Mouse (Mus musculus): ENCODE measurements around the gene Uchl4.

Gene Uchl4

DNA sequence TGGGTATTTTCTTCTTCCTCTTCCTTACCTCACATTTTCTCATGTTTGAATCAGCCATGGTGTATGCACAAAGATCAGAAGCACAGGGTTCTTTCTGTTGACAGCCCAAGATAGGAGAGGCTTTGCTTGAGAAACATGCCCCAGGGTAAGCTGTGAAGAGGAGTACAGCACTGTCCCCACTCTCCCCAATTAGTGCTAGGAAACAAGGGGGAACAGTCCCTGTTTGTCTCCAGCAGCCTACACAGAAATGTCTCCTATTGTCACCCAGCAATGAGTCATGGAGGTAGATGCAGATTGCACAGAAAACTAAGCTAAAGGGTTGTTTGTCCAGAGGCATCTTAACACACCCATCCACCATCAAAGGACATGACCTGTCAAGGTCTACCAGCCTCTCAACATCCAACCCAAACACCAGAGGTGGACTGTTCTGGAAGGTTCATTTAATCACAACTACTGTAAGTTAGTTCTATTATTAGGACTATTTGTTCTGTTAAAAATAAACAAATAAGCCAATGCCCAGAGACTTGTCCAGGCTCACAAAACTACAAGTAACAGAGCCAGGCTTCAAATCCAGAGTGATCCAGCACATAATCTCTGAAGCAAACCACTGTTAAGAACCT lies 15.2 kb downstream of the Uchl4 start:
- ChIA-PET CTCF (interaction anchor here in 2 of 4 experiments (0.5 to 1.0 kb wide), 2 partner anchors 17 kb away, joined by 3 to 9 read pairs; no protein-coding TSS in a partner anchor), POLR2A (interaction anchor here in 2 of 4 experiments (0.7 to 10.0 kb wide), 17 partner anchors 8 to 130 kb away, joined by 3 to 116 read pairs (median 5); partner anchors contain the start of genes Snapc5 (in 2 of the 2) and Tipin (in 1 of the 2))

DNA sequence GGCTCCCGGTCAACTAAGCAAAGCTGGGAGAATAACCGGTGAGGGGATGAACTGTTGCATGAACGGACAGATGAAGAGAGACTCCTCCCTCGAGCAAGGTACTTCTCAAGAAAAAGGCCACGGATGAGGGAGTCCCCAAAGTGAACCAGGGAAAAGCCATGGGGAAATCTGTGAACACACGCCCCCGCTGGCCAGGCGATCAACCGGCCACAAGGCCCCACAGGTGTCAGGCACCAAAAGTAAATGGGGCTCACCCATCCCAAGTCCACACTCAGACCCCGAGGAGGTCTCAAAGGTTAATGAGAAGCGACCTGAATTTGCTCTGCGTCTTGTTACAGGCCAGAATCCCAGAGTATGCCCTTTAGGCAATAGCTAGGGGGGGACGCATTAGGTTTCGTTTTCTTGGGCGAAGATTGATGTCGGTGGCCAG lies 17.6 kb downstream of the Uchl4 start:
- POLR2A ChIA-PET = interaction anchor here (0.6 to 10.0 kb wide), 56 partner anchors 8 to 136 kb away, joined by 3 to 116 read pairs (median 4); partner anchors contain the start of genes Tipin (in 4 of the 4), Snapc5 (in 3 of the 4), Rpl4 (in 2 of the 4) and Uchl4 (in 2 of the 4)
- CTCF ChIA-PET = interaction anchor here in 3 of 4 experiments (0.5 to 3.2 kb wide), 9 partner anchors 9 to 133 kb away, joined by 3 to 13 read pairs (median 3); partner anchors contain the start of gene Snapc5 (in 1 of the 3)

DNA sequence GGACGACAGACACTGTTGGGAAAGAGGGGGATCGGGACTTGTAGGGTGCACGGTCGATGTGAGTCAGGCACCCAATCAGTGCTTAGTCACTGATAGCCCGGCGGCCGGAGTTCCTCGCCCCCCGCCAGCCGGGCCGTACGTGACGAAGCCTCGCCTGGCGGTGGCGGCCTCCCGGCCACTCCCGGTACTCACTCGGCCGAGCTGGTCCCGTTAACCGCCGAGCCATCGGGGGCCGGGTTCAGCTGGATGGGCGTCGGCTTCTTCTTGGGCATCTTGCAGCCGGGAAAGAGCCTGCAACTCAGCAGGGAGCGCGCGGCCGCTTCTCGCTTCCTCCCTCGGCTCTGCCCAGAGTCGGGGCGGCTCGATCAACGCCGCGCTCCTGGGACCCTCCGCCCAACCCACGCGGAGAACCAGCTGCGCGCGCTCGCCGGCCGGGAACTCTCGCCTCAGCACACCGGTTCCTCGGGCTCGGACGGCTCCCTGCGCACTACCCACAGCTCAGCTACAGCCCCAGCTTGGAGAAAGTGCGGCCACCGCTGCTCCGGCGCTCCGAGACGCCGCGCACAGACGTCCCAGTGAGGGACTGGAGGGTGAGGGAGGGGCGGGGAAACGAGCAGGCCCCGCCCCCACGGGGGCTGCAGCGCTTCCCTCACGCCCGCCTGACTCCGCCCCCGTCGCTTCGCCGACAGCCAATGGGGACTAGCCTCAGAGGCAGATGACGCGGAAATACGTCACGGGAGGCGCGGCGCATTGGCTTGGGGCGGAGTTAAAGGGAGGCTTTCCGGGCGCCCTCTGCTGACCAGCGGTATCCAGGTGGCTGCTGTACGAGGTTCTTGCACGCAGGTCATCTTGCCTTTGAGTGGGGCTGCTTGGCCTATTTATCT lies 18.3 kb downstream of the Uchl4 start, which contains the start of gene Map2k1:
Gene Map2k1 (minus strand): TSS at position 611 of the 884 bp plus-strand sequence.
- CTCF ChIA-PET = interaction anchor here (0.5 to 3.2 kb wide), 19 partner anchors 9 to 418 kb away, joined by 3 to 13 read pairs (median 3); partner anchors contain the start of gene Snapc5 (in 2 of the 4)
- POLR2A ChIA-PET = interaction anchor here (0.5 to 10.0 kb wide), 63 partner anchors 8 to 136 kb away, joined by 3 to 116 read pairs (median 4); partner anchors contain the start of genes Rpl4 (in 3 of the 4), Snapc5 (in 3 of the 4), Tipin (in 3 of the 4) and Zwilch (in 3 of the 4)

- ChIA-PET POLR2A (interaction anchor here in 2 of 4 experiments (0.5 to 10.0 kb wide), 10 partner anchors 11 to 959 kb away, joined by 3 to 116 read pairs (median 7); partner anchors contain the start of genes Rpl4 (in 1 of the 2), Snapc5 (in 1 of the 2), Tipin (in 1 of the 2) and Zwilch (in 1 of the 2)), CTCF (interaction anchor here in 2 of 4 experiments (0.5 kb wide), 2 partner anchors 9 to 1626 kb away, joined by 4 to 16 read pairs; no protein-coding TSS in a partner anchor)
Measured at GRCm38 (mm10) chr9:64255422-64255821, 20.4 kb downstream of the Uchl4 start.

DNA sequence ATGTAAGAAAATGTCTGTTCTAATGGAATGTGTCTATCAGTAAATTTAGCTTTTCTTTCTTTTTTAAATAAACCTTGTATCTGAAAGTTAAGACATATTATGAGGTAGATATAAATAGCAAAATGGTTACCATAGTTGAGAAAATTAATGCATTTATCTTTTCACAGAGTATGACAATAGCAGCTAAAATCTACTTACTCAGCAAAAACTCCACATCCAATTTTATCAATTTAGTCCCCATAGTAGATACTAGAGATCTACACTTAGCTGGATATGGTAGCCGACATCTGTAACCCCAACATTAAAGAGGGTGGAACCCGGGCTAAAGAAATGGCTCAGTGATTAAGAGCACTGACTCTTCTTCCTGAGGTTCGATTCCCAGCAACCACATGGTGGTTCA lies 21.2 kb downstream of the Uchl4 start:
- CTCF ChIA-PET = no interaction called here
- POLR2A ChIA-PET = interaction anchor here in 2 of 4 experiments (0.5 to 10.0 kb wide), 11 partner anchors 11 to 958 kb away, joined by 3 to 116 read pairs (median 5); partner anchors contain the start of genes Rpl4 (in 1 of the 2), Snapc5 (in 1 of the 2), Tipin (in 1 of the 2) and Zwilch (in 1 of the 2)

GRCm38 (mm10) chr9:64259906-64260305 lies 24.9 kb downstream of the Uchl4 start:
- CTCF ChIA-PET = interaction anchor here in 2 of 4 experiments (0.7 to 1.3 kb wide), 2 partner anchors 41 to 121 kb away, joined by 3 read pairs; no protein-coding TSS in a partner anchor
- POLR2A ChIA-PET = interaction anchor here in 3 of 4 experiments (0.7 to 2.9 kb wide), 5 partner anchors 8 to 126 kb away, joined by 3 to 28 read pairs (median 6); partner anchors contain the start of genes Tipin (in 2 of the 3) and Snapc5 (in 1 of the 3)

GRCm38 (mm10) chr9:64261023-64261422 lies 26.0 kb downstream of the Uchl4 start:
- ChIA-PET POLR2A (interaction anchor here in 2 of 4 experiments (1.3 to 3.5 kb wide), 4 partner anchors 10 to 82 kb away, joined by 3 to 18 read pairs (median 8); partner anchors contain the start of genes Snapc5 (in 1 of the 2) and Tipin (in 1 of the 2)), CTCF (no interaction called here)

DNA sequence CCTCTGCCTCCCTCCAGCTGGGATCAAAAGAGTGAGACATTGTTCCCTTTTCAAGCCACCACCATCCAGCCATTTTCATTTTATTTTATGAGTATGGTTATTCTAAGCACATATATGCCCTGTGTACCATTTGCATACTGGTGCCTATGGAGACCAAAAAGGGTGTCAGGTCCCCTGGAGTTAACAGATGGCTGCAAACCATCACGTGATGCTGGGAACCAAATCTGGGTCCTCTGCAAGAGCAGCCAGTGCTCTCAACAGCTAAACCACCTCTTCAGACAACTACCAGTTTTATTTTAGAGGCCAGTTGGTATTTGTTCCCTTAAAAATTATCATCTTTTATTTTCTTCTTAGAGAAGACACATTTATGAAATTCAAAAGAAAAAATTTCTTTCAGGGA lies 29.8 kb downstream of the Uchl4 start:
- CTCF ChIA-PET = interaction anchor here in 3 of 4 experiments (0.5 to 1.7 kb wide), 4 partner anchors 10 to 858 kb away, joined by 3 to 10 read pairs (median 6); no protein-coding TSS in a partner anchor
- POLR2A ChIA-PET = interaction anchor here in 2 of 4 experiments (0.6 to 3.5 kb wide), 9 partner anchors 10 to 101 kb away, joined by 3 to 18 read pairs (median 4); partner anchors contain the start of genes Tipin (in 2 of the 2) and Map2k1 (in 1 of the 2)

- ChIA-PET CTCF (interaction anchor here (0.5 to 3.7 kb wide), 21 partner anchors 8 to 1332 kb away, joined by 3 to 22 read pairs (median 4); partner anchors contain the start of genes Map2k1 (in 2 of the 4), Snapc5 (in 2 of the 4) and Tipin (in 1 of the 4)), POLR2A (interaction anchor here (0.5 to 7.8 kb wide), 127 partner anchors 8 to 1340 kb away, joined by 3 to 236 read pairs (median 5); partner anchors contain the start of genes Tipin (in 4 of the 4), Map2k1 (in 3 of the 4), Rpl4 (in 3 of the 4) and Snapc5 (in 3 of the 4))
Measured at GRCm38 (mm10) chr9:64267231-64267630, 32.2 kb downstream of the Uchl4 start.

DNA sequence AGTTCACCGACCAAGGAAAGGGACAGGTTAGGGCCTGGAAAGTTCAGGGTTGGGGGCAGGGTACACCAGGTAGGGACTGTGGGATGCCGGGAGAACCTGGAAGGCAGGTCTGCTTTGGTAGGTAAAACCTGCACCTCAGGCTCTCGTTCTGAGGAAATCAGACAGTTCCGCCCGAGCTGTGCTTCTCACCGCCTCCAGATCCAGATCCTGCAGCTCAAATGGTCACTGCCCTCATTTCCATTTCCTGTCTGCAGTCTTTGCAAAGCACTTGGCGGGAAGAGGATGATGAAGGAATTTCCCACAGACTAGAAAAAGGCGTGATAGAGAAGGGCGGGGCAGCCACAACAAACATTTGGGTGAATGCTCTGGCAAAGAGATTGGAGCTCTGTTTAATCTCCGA lies 33.2 kb downstream of the Uchl4 start:
- POLR2A ChIA-PET = interaction anchor here (0.5 to 7.8 kb wide), 88 partner anchors 9 to 1463 kb away, joined by 3 to 236 read pairs (median 5); partner anchors contain the start of genes Tipin (in 4 of the 4), Map2k1 (in 3 of the 4), Rpl4 (in 3 of the 4) and Snapc5 (in 3 of the 4)
- CTCF ChIA-PET = interaction anchor here (0.5 to 3.7 kb wide), 11 partner anchors 9 to 249 kb away, joined by 3 to 22 read pairs (median 3); partner anchors contain the start of genes Map2k1 (in 1 of the 4), Snapc5 (in 1 of the 4) and Tipin (in 1 of the 4)

DNA sequence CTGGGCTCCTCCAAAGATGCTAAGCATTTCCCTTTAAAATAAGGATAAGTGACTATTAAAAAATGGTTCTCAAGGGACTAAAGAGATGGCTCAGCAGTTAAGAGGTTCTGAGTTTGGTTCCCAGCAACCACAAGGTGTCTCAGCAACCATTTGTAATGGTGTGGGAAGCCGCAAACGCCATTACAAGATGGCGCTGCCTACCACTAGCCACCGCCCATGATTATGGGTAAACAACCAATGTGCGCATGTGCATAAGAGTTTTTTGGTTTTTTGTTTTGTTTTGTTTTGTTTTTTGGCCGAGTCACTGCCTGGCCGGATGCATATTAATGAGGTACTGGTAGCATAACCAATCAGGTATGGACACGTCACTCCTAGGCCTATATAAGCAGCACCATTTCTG lies 33.8 kb downstream of the Uchl4 start:
- CTCF ChIA-PET = interaction anchor here in 3 of 4 experiments (0.5 to 3.7 kb wide), 8 partner anchors 8 to 250 kb away, joined by 3 to 22 read pairs (median 4); partner anchors contain the start of genes Map2k1 (in 1 of the 3), Snapc5 (in 1 of the 3) and Tipin (in 1 of the 3)
- POLR2A ChIA-PET = interaction anchor here (0.5 to 7.8 kb wide), 65 partner anchors 8 to 1464 kb away, joined by 3 to 236 read pairs (median 7); partner anchors contain the start of genes Tipin (in 4 of the 4), Map2k1 (in 3 of the 4), Rpl4 (in 3 of the 4) and Snapc5 (in 3 of the 4)

GRCm38 (mm10) chr9:64271249-64271648 lies 36.2 kb downstream of the Uchl4 start:
- CTCF ChIA-PET = interaction anchor here in 1 of 4 experiments (1.7 to 6.3 kb wide), 3 partner anchors 10 to 151 kb away, joined by 8 to 96 read pairs (median 38); partner anchors contain the start of gene Tipin
- POLR2A ChIA-PET = interaction anchor here in 3 of 4 experiments (0.9 to 7.8 kb wide), 10 partner anchors 11 to 167 kb away, joined by 3 to 236 read pairs (median 18); partner anchors contain the start of genes Snapc5 (in 2 of the 3), Tipin (in 2 of the 3), Map2k1 (in 1 of the 3) and Rpl4 (in 1 of the 3)

GRCm38 (mm10) chr9:64272611-64273010 lies 37.6 kb downstream of the Uchl4 start:
- POLR2A ChIA-PET = interaction anchor here (0.6 to 7.8 kb wide), 59 partner anchors 9 to 760 kb away, joined by 3 to 236 read pairs (median 4); partner anchors contain the start of genes Snapc5 (in 4 of the 4), Tipin (in 4 of the 4), Rpl4 (in 3 of the 4) and Zwilch (in 3 of the 4)
- CTCF ChIA-PET = interaction anchor here (0.5 to 6.3 kb wide), 60 partner anchors 9 to 1731 kb away, joined by 3 to 96 read pairs (median 4); partner anchors contain the start of genes Snapc5 (in 4 of the 4), Tipin (in 3 of the 4), Map2k1 (in 2 of the 4) and Dennd4a (in 1 of the 4)

GRCm38 (mm10) chr9:64273757-64274156 lies 38.8 kb downstream of the Uchl4 start:
- ChIA-PET POLR2A (interaction anchor here in 3 of 4 experiments (0.7 to 7.8 kb wide), 10 partner anchors 9 to 193 kb away, joined by 3 to 236 read pairs (median 9); partner anchors contain the start of genes Snapc5 (in 2 of the 3), Rpl4 (in 1 of the 3), Tipin (in 1 of the 3) and Zwilch (in 1 of the 3)), CTCF (interaction anchor here in 3 of 4 experiments (1.0 to 6.3 kb wide), 10 partner anchors 13 to 186 kb away, joined by 3 to 96 read pairs (median 7); partner anchors contain the start of gene Snapc5 (in 1 of the 3))

DNA sequence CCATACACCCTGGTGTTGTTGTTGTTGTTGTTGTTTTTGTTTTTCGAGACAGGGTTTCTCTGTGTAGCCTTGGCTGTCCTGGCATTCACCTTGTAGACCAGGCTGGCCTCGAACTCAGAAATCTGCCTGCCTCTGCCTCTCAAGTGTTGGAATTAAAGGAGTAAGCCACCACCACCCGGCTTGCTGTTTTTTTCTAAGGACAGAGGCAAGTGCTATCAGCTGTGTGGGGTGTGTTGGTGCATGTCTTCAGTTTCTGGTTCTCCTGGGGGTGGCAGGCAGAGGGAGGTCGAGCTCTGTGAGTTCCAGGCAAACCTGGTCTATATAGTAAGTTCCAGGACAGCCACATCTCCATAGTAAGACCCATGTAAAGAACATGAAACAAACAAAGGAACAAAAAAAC lies 39.3 kb downstream of the Uchl4 start:
- POLR2A ChIA-PET = interaction anchor here (0.7 to 6.0 kb wide), 14 partner anchors 22 to 192 kb away, joined by 3 to 103 read pairs (median 6); partner anchors contain the start of genes Snapc5 (in 4 of the 4), Rpl4 (in 1 of the 4) and Zwilch (in 1 of the 4)

More for the DNA sequence above, 39.3 kb downstream of the Uchl4 start:
- CTCF ChIA-PET = interaction anchor here (0.5 to 6.3 kb wide), 16 partner anchors 13 to 854 kb away, joined by 3 to 96 read pairs (median 5); partner anchors contain the start of gene Snapc5 (in 3 of the 4)

All from embryonic stem cell, embryonic (primary cell).